Mouse (Mus musculus): ENCODE measurements around the gene C1ra.
"Not testable (repeated sequence)": the region's sequence is repeated elsewhere in the genome, so short reads cannot be mapped to it uniquely, and the experiment has no call there.

- TF ChIP-seq CTCF (IDR thresholded peaks at IDR 0.05; ENCODE audit: extremely low read depth, insufficient read depth, low read length), result peak; percentile 46
- TF ChIP-seq POLR2A (IDR thresholded peaks at IDR 0.05; ENCODE audit: extremely low read depth, insufficient read depth, low read length), result not testable (repeated sequence)
These were observed 30.1 kb downstream of the C1ra start, which contains the start of gene C1s1 for GRCm38 (mm10) chr6:124542284-124542683.
